Mouse (Mus musculus) limb, embryonic 14.5 days (tissue): ENCODE measurements around the gene Gpr68. TPM values are rescaled to one million over a fixed set of nuclear protein-coding genes. Genes with fewer than 3 reads are reported as not detected.

Experiments used
- ATAC-seq: fragments of 200-750 bp; cut with Nextera tagmentation; 2 replicates; pipeline ENCODE4 v1.8.0; 2017; ENCODE audit warnings: low read depth, moderate number of reproducible peaks, moderate TSS enrichment; ENCODE audit not compliant: low FRiP score
- DNase-seq: peaks from one replicate; pipeline ENCODE4 v3.0.0-alpha.2; 2015; ENCODE audit warnings: low spot score
- H3K27ac ChIP-seq: fragments of 300-500 bp; sonication (generic); replicated peaks from 2 replicates; pipeline ENCODE4 v1.5.1; 2014; ENCODE audit warnings: low read depth, mild to moderate bottlenecking, low read length, moderate library complexity, mixed read lengths
- H3K27me3 ChIP-seq: fragments of 300-500 bp; sonication (generic); 2 replicates; pipeline ENCODE4 v1.6.1; 2014; ENCODE audit warnings: low read length, mixed read lengths; ENCODE audit not compliant: control insufficient read depth, insufficient read depth
- H3K36me3 ChIP-seq: fragments of 300-500 bp; sonication (generic); 2 replicates; pipeline ENCODE4 v1.6.1; 2014; ENCODE audit warnings: mild to moderate bottlenecking, low read length, moderate library complexity, mixed read lengths; ENCODE audit not compliant: control insufficient read depth, insufficient read depth
- H3K4me1 ChIP-seq: fragments of 300-500 bp; sonication (generic); 2 replicates; pipeline ENCODE4 v1.6.1; 2014; ENCODE audit warnings: antibody characterized with exemption, low read length, mixed read lengths; ENCODE audit not compliant: control insufficient read depth, insufficient read depth
- H3K4me2 ChIP-seq: fragments of 300-500 bp; sonication (generic); replicated peaks from 2 replicates; pipeline ENCODE4 v1.6.1; 2014; ENCODE audit warnings: low read depth, mild to moderate bottlenecking, low read length, moderate library complexity; ENCODE audit not compliant: severe bottlenecking
- H3K4me3 ChIP-seq: fragments of 300-500 bp; sonication (generic); replicated peaks from 2 replicates; pipeline ENCODE4 v1.5.1; 2014; ENCODE audit warnings: low read length
- H3K9ac ChIP-seq: fragments of 300-500 bp; sonication (generic); 2 replicates; pipeline ENCODE4 v1.6.1; 2014; ENCODE audit warnings: mild to moderate bottlenecking, low read depth, low read length, moderate library complexity; ENCODE audit not compliant: severe bottlenecking
- H3K9me3 ChIP-seq: fragments of 300-500 bp; sonication (generic); 2 replicates; pipeline ENCODE4 v1.6.1; 2016; ENCODE audit warnings: low read length; ENCODE audit not compliant: control insufficient read depth
- POLR2A ChIP-seq: fragments of 200-500 bp; IDR thresholded peaks from 2 replicates; pipeline ENCODE4 v1.8.0; 2012; ENCODE audit warnings: inconsistent platforms, mild to moderate bottlenecking, moderate library complexity, borderline replicate concordance; ENCODE audit not compliant: insufficient read depth, insufficient read length; ENCODE audit errors: extremely low read depth
- WGBS: fragments of 180-500 bp; shearing (Covaris S2); extraction: QIAGEN DNeasy Blood & Tissue Kit; methylation state at CpG from one replicate; pipeline ENCODE4 v1.1.7; 2014; 5-methylcytosine and 5-hydroxymethylcytosine counted together
- polyA plus RNA-seq, 2 experiments: library from polyadenylated mRNA; depleted of rRNA in 1 of 2; stranded (reverse) in 1 of 2; unstranded in 1 of 2; fragments of >200 nt; fragmentation: Nextera tagmentation in 1 of 2; extraction: Ambion mirVana in 1 of 2; gene quantifications; 2 replicates each; pipeline versions ENCODE4 v1.2.1 to v1.2.3; 2012 to 2014

Gpr68 gene
- polyA plus RNA-seq, 2 experiments, result 0.19 to 0.79 TPM

DNA sequence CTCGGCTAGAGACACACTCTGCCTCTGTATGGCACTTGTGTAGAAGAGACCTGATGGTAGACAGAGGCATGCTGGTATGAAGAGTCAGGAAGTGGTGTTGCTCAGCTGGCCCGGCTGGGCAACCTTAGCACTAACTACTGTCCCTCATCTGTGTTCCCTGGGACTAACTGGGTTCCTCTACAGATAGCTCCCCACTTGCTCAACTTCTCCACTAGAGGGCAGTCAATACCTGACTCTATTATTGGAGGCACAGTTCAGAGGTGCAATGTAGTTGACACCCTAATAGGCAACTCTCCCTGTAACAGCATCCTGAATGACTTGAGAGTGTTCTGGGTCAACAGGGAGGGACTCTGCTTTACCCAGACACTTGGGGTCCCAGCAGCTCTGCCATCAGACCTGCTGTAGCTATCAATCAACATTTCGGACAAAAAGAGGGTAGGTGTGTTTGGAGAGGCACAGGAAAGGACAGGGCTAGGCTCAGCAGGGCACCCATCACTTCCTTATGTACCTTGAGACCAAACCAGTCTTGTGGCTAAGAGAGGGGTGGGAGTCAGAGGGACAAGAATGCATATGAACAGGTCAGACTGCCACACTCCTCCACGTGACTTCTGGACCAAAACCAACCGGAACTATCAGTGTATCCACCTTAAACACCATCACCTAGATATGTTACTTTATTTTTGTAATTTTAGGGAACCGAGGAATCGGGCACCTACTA, 58.4 kb downstream of the Gpr68 start:
- WGBS, result 70% methylated on average over 7 of the region's 7 CpGs
- DNase-seq (peak; percentile 84), ATAC-seq (peak; percentile 72; the same call in 1 of the 2 replicates)
- H3K27me3 ChIP-seq, result no peaks in the 10 kb centered on the region
- no peak overlapping the region for H3K9ac ChIP-seq
- H3K4me3 ChIP-seq, result no peak overlapping the region
- no peak for TF ChIP-seq POLR2A
- H3K9me3 ChIP-seq, result no peaks in the 10 kb centered on the region
- no peaks in the 10 kb centered on the region for H3K4me1 ChIP-seq
- no peaks in the 10 kb centered on the region for H3K36me3 ChIP-seq
- no peak overlapping the region for H3K4me2 ChIP-seq
- H3K27ac ChIP-seq, result no peak overlapping the region

DNA sequence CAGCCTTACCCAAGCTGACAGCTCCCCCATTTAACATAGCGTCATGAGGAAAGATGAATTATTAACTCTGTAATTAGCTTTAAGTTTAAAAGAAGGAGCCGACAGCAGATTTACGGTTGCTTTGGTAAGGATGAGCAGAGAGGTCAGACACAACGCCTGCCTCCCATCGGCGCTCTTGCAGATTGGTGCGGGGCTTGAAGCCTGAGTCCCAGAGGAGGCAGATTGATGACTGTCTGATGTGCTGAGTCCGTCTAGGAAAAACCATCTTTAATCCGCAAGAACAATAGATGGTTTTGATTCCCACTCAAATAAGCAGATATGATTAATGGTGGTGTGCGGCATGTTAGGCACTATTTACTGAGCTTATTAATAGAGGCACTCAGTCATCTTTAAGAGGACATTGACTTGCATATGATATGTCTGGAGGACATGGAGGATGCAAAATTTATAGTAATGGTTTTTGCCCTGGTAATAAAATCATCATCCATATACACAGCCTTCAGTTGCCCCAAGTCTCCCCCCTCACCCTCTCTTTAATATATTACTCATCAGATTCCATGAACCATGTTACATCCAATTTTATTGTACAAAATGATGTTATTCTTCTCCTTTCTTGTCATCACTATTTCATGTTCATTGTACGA, 60.4 kb downstream of the Gpr68 start:
- no peaks in the 10 kb centered on the region for H3K36me3 ChIP-seq
- H3K4me1 ChIP-seq, result no peaks in the 10 kb centered on the region
- no peak overlapping the region for H3K4me3 ChIP-seq
- no peak for TF ChIP-seq POLR2A
- no peak overlapping the region for H3K27ac ChIP-seq
- 56% methylated on average over 11 of the region's 11 CpGs for WGBS
- H3K9ac ChIP-seq, result no peak overlapping the region
- DNase-seq (no peak), ATAC-seq (no peak)
- no peaks in the 10 kb centered on the region for H3K27me3 ChIP-seq
- H3K4me2 ChIP-seq, result no peak overlapping the region
- H3K9me3 ChIP-seq, result no peaks in the 10 kb centered on the region

DNA sequence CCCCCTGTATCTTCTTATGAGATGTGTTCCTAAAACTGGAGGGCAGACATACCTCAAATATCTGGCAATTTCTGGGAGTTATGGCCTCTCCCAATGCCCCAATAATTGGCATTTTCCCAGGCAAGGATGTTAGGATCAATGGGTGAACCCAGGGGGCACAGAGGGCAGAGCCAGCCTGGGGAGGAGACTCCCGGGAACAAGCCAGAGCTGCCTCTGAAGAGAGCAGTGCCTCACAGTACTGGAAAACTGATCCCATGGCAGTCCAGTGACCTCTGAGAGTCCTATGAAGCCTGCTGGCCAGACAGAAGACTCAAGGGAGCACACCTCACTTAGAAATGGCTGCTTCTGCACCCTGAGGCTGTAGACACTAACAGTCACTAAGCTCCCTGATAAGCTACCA, 61.4 kb downstream of the Gpr68 start:
- H3K9ac ChIP-seq, result no peak overlapping the region
- H3K27ac ChIP-seq, result no peak overlapping the region
- H3K4me1 ChIP-seq, result no peaks in the 10 kb centered on the region
- DNase-seq (no peak), ATAC-seq (no peak)
- TF ChIP-seq POLR2A, result no peak
- no peaks in the 10 kb centered on the region for H3K9me3 ChIP-seq
- H3K4me3 ChIP-seq, result no peak overlapping the region
- no peak overlapping the region for H3K4me2 ChIP-seq
- no peaks in the 10 kb centered on the region for H3K27me3 ChIP-seq
- 27% methylated on average over 1 of the region's 1 CpGs for WGBS
- no peaks in the 10 kb centered on the region for H3K36me3 ChIP-seq

DNA sequence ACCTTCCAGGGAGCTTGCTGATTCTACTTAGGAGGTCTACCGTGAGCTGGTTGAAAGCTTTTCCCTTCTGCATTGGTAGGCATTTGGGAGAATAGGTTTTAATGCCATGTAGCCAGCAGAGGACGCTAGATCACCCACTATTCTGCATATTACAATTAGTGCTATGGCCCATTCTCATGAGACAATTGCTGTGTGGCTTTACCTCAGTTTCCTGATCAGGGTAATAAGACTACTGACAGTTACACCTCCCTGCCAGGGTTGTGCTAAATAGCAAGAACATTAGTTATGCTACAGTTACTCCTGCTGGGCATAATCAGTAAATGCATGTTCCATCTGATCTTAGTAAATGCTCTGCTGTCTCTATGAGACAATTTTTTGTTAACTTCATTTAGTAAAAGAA, 62.2 kb downstream of the Gpr68 start:
- 41% methylated on average over 2 of the region's 2 CpGs for WGBS
- no peak overlapping the region for H3K9ac ChIP-seq
- DNase-seq, result no peak
- no peaks in the 10 kb centered on the region for H3K9me3 ChIP-seq
- no peaks in the 10 kb centered on the region for H3K36me3 ChIP-seq
- no peak overlapping the region for H3K27ac ChIP-seq
- H3K4me1 ChIP-seq, result no peaks in the 10 kb centered on the region
- no peak for TF ChIP-seq POLR2A
- ATAC-seq, result no peak
- no peaks in the 10 kb centered on the region for H3K27me3 ChIP-seq
- H3K4me2 ChIP-seq, result no peak overlapping the region
- H3K4me3 ChIP-seq, result no peak overlapping the region

DNA sequence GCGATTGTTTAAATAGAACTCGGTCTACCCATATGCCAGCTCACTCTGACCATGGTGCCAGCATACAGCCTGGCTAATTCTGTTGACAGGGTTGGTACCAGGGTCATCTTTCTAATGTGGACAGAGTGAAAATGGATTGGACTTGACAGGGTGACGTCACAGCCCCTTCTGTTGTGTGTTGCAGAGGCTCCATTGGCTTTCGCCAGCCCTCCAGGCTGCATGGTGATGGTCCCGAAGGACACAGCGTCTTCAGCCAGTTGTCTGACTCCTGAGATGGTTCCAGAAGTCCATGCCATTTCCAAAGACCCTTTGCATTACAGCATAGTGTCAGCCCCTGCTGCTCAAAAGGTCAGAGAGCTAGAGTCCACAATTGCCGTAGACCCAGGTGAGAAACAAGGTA, 63.5 kb downstream of the Gpr68 start:
- no peak for DNase-seq
- H3K4me1 ChIP-seq, result no peaks in the 10 kb centered on the region
- H3K27me3 ChIP-seq, result no peaks in the 10 kb centered on the region
- 82% methylated on average over 7 of the region's 7 CpGs for WGBS
- H3K4me2 ChIP-seq, result no peak overlapping the region
- no peak for TF ChIP-seq POLR2A
- no peak overlapping the region for H3K9ac ChIP-seq
- H3K27ac ChIP-seq, result no peak overlapping the region
- H3K9me3 ChIP-seq, result no peaks in the 10 kb centered on the region
- H3K36me3 ChIP-seq, result no peaks in the 10 kb centered on the region
- H3K4me3 ChIP-seq, result no peak overlapping the region
- ATAC-seq, result no peak
